Mouse (Mus musculus) ovary, postnatal 10 days (tissue): Measurements from ENCODE around the gene Vamp2.

ENCODE experiments used
- DNase-seq: peaks from one replicate; pipeline ENCODE4 v3.0.0; 2022; ENCODE audit warnings: low spot score

The Vamp2 gene

GRCm38 (mm10) chr11:69099177-69099914 lies 11.1 kb downstream of the Vamp2 start:
- DNase-seq: peak; percentile 56

GRCm38 (mm10) chr11:69099915-69100345 lies 11.6 kb downstream of the Vamp2 start:
- peak; percentile 68 for DNase-seq

GRCm38 (mm10) chr11:69100639-69101360 lies 12.5 kb downstream of the Vamp2 start:
- no peak for DNase-seq

- no peak for DNase-seq
Measured at GRCm38 (mm10) chr11:69101604-69102402, 13.5 kb downstream of the Vamp2 start.

- DNase-seq: no peak
Measured at GRCm38 (mm10) chr11:69102403-69102725, 14.1 kb downstream of the Vamp2 start.

- DNase-seq: no peak
Measured at GRCm38 (mm10) chr11:69103121-69103520, 14.8 kb downstream of the Vamp2 start.

- DNase-seq: no peak
Measured at GRCm38 (mm10) chr11:69103531-69104435, 15.5 kb downstream of the Vamp2 start.

- no peak for DNase-seq
Measured at GRCm38 (mm10) chr11:69104487-69104886, 16.2 kb downstream of the Vamp2 start.

- no peak for DNase-seq
Measured at GRCm38 (mm10) chr11:69105227-69105626, 16.9 kb downstream of the Vamp2 start.

GRCm38 (mm10) chr11:69105796-69106195 lies 17.5 kb downstream of the Vamp2 start:
- no peak for DNase-seq

- no peak for DNase-seq
Measured at GRCm38 (mm10) chr11:69106299-69106698, 18.0 kb downstream of the Vamp2 start.

GRCm38 (mm10) chr11:69106842-69107241 lies 18.6 kb downstream of the Vamp2 start:
- DNase-seq: no peak

GRCm38 (mm10) chr11:69107676-69108075 lies 19.4 kb downstream of the Vamp2 start:
- no peak for DNase-seq

- DNase-seq: no peak
Measured at GRCm38 (mm10) chr11:69108223-69108622, 19.9 kb downstream of the Vamp2 start.

- no peak for DNase-seq
Measured at GRCm38 (mm10) chr11:69109032-69109900, 21.0 kb downstream of the Vamp2 start.

GRCm38 (mm10) chr11:69110319-69111046 lies 22.2 kb downstream of the Vamp2 start:
- peak; percentile 99 for DNase-seq

GRCm38 (mm10) chr11:69111051-69111810 lies 22.9 kb downstream of the Vamp2 start:
- DNase-seq: no peak

GRCm38 (mm10) chr11:69111865-69112264 lies 23.6 kb downstream of the Vamp2 start:
- DNase-seq: no peak

GRCm38 (mm10) chr11:69114018-69114417 lies 25.7 kb downstream of the Vamp2 start:
- no peak for DNase-seq
